Mouse (Mus musculus) hindbrain, postnatal 0 days (tissue): ENCODE measurements around the gene Bicdl1. TPM values are rescaled to one million over a fixed set of nuclear protein-coding genes. Genes with fewer than 3 reads are reported as not detected.

Source experiments
- ATAC-seq: fragments of 200-750 bp; cut with Nextera tagmentation; 2 replicates; pipeline ENCODE4 v1.8.0; 2017; ENCODE audit warnings: mild to moderate bottlenecking, moderate TSS enrichment, moderate library complexity
- DNase-seq: peaks from one replicate; pipeline ENCODE4 v3.0.0-alpha.2; 2015; ENCODE audit warnings: low spot score
- H3K27ac ChIP-seq: fragments of 300-500 bp; sonication (generic); 2 replicates; pipeline ENCODE4 v1.5.1; 2014; ENCODE audit warnings: mild to moderate bottlenecking
- H3K27me3 ChIP-seq: fragments of 300-500 bp; sonication (generic); 2 replicates; pipeline ENCODE4 v1.6.1; 2014; ENCODE audit warnings: low read length, mixed read lengths; ENCODE audit not compliant: insufficient read depth
- H3K36me3 ChIP-seq: fragments of 300-500 bp; sonication (generic); 2 replicates; pipeline ENCODE4 v1.6.1; 2014; ENCODE audit warnings: low read length, mixed read lengths; ENCODE audit not compliant: insufficient read depth
- H3K4me1 ChIP-seq: fragments of 300-500 bp; sonication (generic); 2 replicates; pipeline ENCODE4 v1.6.1; 2014; ENCODE audit warnings: antibody characterized with exemption, low read length, mixed read lengths; ENCODE audit not compliant: insufficient read depth
- H3K4me2 ChIP-seq: fragments of 300-500 bp; sonication (generic); 2 replicates; pipeline ENCODE4 v1.6.1; 2014; ENCODE audit warnings: low read depth, mild to moderate bottlenecking, low read length, moderate library complexity, mixed read lengths
- H3K4me3 ChIP-seq: fragments of 300-500 bp; sonication (generic); 2 replicates; pipeline ENCODE4 v1.5.1; 2014; ENCODE audit warnings: low read length
- H3K9ac ChIP-seq: fragments of 300-500 bp; sonication (generic); replicated peaks from 2 replicates; pipeline ENCODE4 v1.6.1; 2014; ENCODE audit warnings: mild to moderate bottlenecking, low read length, moderate library complexity, mixed read lengths
- H3K9me3 ChIP-seq: fragments of 300-500 bp; sonication (generic); 2 replicates; pipeline ENCODE4 v1.6.1; 2016; ENCODE audit warnings: low read length, mixed read lengths
- CTCF ChIP-seq: IDR thresholded peaks from 2 replicates; pipeline ENCODE4 v1.5.1; 2016; ENCODE audit warnings: antibody characterized with exemption, control low read depth, low read depth
- WGBS: fragments of 180-500 bp; shearing (Covaris S2); extraction: QIAGEN DNeasy Blood & Tissue Kit; methylation state at CpG from one replicate; pipeline ENCODE4 v1.1.7; 2014; 5-methylcytosine and 5-hydroxymethylcytosine counted together
- polyA plus RNA-seq: library from polyadenylated mRNA; unstranded; fragments of >200 nt; fragmentation: Nextera tagmentation; extraction: Ambion mirVana; gene quantifications from 2 replicates; pipeline ENCODE4 v1.2.1, GENCODE M21; 2015
- total RNA-seq: library from RNA; depleted of rRNA; stranded (reverse); fragments of >200 nt; gene quantifications from 2 replicates; pipeline ENCODE4 v1.2.3, GENCODE M21; 2014; rRNA removed

The Bicdl1 gene
- 124 and 134 TPM in 2 replicates for total RNA-seq
- 28.8 and 31.7 TPM in 2 replicates for polyA plus RNA-seq

DNA sequence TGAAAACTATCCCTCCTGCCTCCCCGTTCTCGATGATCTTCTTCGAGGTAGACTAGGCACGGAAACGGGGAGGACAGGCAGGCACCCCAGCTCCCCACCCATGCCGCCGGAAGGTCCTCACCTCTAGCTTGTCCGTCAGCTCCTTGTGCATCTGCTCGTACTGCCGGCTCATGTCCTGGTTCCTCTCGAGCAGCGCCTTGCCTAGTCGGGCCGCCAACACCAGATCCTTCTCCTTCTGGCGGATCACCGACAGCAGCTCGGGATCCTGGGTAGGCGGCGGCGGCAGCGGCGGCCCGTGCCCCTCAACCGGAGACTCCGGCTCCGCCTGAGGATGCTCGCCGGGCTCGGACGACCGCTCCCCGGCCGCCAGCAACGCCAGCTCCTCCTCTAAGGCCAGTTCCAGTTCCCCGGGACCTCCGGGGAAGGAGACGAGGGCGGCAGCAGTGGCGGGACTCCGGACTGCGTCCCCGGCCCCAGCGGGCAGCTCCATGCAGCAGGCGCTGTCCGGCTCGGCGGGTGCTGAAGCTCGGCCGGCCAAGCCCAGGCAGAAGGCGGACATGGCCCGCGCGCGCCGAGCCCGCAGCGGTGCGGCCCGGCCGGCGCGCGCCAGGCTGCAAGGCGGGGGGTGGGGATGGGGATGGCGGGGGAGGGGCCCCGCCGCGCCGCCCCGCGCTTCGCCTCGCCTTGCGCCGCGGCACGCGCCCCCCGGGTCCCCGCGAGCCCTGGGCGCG lies at the start of gene Bicdl1:
Gene Bicdl1 (minus strand): TSS at position 621 of the 731 bp plus-strand sequence.
- Histone ChIP-seq H3K27ac (peak within 1 kb of the TSS; percentile 95), H3K4me3 (peak within 1 kb of the TSS; percentile 79), H3K27me3 (no peaks in the 10 kb centered on the region), H3K9me3 (no peaks in the 10 kb centered on the region), H3K4me1 (peaks cover 4% of the 10 kb centered on the region; the same call in 1 of the 2 replicates), H3K36me3 (no peaks in the 10 kb centered on the region), H3K9ac (peak within 1 kb of the TSS; percentile 77), H3K4me2 (peak within 1 kb of the TSS; percentile 67)
- ATAC-seq, result peak; percentile 44
- under 1% methylated on average over 69 of the region's 83 CpGs for WGBS
- TF ChIP-seq CTCF, result no peak
- DNase-seq, result peak; percentile 77

- Histone ChIP-seq H3K27ac (no peak overlapping the region), H3K9me3 (no peaks in the 10 kb centered on the region), H3K4me3 (no peak overlapping the region), H3K36me3 (no peaks in the 10 kb centered on the region), H3K27me3 (no peaks in the 10 kb centered on the region), H3K4me2 (no peak overlapping the region), H3K4me1 (no peaks in the 10 kb centered on the region), H3K9ac (no peak overlapping the region)
- no peak for TF ChIP-seq CTCF
- ATAC-seq (no peak), DNase-seq (peak; percentile 56)
- 39% methylated on average over 4 of the region's 4 CpGs for WGBS
Measured at GRCm38 (mm10) chr5:115776911-115777310, 45.5 kb upstream of the Bicdl1 start.

DNA sequence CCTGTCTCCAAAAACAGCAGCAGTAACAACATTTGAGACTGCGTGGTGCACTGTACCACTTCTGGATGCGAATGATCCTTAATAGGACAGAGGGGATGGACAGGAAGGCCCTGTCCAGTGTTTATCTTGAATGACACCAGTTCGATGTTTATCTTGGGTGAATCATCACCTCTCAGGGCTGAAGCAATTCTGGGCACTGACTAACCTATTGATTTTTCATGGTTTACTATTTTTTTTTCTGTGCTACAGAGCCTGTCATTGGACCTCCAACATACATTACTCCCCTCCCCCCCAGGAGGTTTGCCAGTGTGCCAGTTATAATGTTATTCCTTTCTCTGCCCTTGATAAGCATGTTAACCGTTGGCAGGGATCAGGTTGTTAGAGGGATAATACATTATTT lies 43.9 kb upstream of the Bicdl1 start:
- WGBS, result 58% methylated on average over 4 of the region's 4 CpGs
- H3K9me3 ChIP-seq, result no peaks in the 10 kb centered on the region
- H3K4me1 ChIP-seq, result no peaks in the 10 kb centered on the region
- no peaks in the 10 kb centered on the region for H3K27me3 ChIP-seq
- no peak overlapping the region for H3K4me2 ChIP-seq
- no peak overlapping the region for H3K4me3 ChIP-seq
- H3K36me3 ChIP-seq, result no peaks in the 10 kb centered on the region
- no peak for TF ChIP-seq CTCF
- no peak overlapping the region for H3K27ac ChIP-seq
- no peak overlapping the region for H3K9ac ChIP-seq
- ATAC-seq (no peak), DNase-seq (no peak)

DNA sequence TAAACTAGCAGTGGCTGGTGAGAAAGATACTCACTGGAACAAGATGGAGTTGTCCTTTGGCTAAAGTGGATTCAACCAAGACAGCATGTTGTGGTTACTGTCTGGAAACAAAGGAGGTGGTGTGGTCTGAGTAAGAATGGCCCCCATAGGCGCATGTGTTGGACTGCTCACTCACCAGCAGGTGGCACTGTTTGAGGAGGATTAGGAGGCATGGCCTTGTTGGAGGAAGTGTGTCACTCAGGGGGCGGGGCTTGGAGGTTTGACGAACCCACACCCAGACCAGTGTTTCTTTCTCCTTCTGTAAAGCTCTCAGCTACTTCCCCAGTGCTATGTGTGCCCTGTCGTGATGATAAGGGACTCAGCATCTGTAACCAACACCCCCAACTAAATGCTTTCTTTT lies 38.6 kb upstream of the Bicdl1 start:
- peak; percentile 24; the same call in 1 of the 2 replicates for TF ChIP-seq CTCF
- Histone ChIP-seq H3K9me3 (no peaks in the 10 kb centered on the region), H3K9ac (no peak overlapping the region), H3K36me3 (no peaks in the 10 kb centered on the region), H3K4me3 (no peak overlapping the region), H3K27me3 (no peaks in the 10 kb centered on the region), H3K4me1 (no peaks in the 10 kb centered on the region), H3K4me2 (no peak overlapping the region), H3K27ac (no peak overlapping the region)
- DNase-seq, result no peak
- WGBS, result 93% methylated on average over 4 of the region's 4 CpGs
- ATAC-seq, result no peak

DNA sequence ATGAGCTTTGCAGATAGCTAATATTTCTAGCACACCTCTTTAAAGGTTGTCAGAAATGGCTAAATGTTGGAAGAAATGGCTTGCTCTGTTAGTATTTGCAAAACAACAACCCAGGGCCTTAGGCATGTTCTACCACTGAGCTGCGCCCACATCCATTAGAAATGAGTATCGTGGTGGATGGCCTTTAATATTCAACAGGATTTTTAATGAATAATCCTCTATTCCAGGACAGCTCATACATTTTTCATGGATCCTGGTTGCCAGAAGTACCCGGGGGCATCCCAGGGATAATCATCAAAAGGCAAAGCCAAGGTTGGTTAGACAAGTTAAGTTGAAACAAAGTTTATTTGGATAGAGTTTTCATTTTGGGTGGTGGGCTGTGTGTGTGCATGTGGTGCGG lies 37.7 kb upstream of the Bicdl1 start:
- H3K9me3 ChIP-seq, result no peaks in the 10 kb centered on the region
- no peak for TF ChIP-seq CTCF
- no peak overlapping the region for H3K27ac ChIP-seq
- no peak overlapping the region for H3K4me3 ChIP-seq
- no peaks in the 10 kb centered on the region for H3K36me3 ChIP-seq
- ATAC-seq, result no peak
- 73% methylated on average over 4 of the region's 4 CpGs for WGBS
- no peak for DNase-seq
- H3K4me2 ChIP-seq, result no peak overlapping the region
- no peaks in the 10 kb centered on the region for H3K4me1 ChIP-seq
- H3K9ac ChIP-seq, result no peak overlapping the region
- no peaks in the 10 kb centered on the region for H3K27me3 ChIP-seq

- Histone ChIP-seq H3K36me3 (no peaks in the 10 kb centered on the region), H3K4me2 (no peak overlapping the region), H3K4me3 (no peak overlapping the region), H3K9ac (no peak overlapping the region), H3K4me1 (no peaks in the 10 kb centered on the region), H3K27me3 (no peaks in the 10 kb centered on the region), H3K9me3 (no peaks in the 10 kb centered on the region), H3K27ac (no peak overlapping the region)
- ATAC-seq, result no peak
- no peak for TF ChIP-seq CTCF
- 65% methylated on average over 8 of the region's 8 CpGs for WGBS
- DNase-seq, result no peak
Measured at GRCm38 (mm10) chr5:115766821-115767220, 35.4 kb upstream of the Bicdl1 start.

GRCm38 (mm10) chr5:115763981-115764380 lies 32.6 kb upstream of the Bicdl1 start:
- Histone ChIP-seq H3K36me3 (no peaks in the 10 kb centered on the region), H3K4me2 (no peak overlapping the region), H3K4me1 (0 out of 2 replicates have a peak, but pooled peaks cover under 1% of the 10 kb centered on the region), H3K27me3 (no peaks in the 10 kb centered on the region), H3K27ac (no peak overlapping the region), H3K9me3 (no peaks in the 10 kb centered on the region), H3K9ac (no peak overlapping the region), H3K4me3 (no peak overlapping the region)
- no peak for ATAC-seq
- DNase-seq, result no peak
- no peak for TF ChIP-seq CTCF
- 87% methylated on average over 2 of the region's 2 CpGs for WGBS
